Comparison of ENCODE assay signal across 18 mouse cellular contexts in the genomic region with DNA sequence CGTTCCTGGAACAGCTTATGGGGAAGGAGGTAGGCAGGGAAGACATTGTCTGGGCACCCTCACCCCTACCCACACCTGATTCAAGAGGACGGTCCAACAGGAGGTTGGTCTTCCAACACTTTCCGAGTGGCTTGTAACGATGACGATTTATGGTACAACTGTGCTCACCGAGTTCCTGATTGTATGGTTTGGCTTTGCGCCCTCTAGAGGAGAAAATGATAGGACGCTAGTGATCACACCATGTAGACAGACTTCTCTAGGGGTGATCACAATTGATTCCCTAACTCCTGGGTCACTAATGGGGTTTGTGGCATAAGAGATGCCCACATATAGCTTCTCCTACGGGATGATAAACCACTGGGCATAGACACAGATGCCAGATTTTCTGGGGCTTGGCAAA. TPM values are rescaled to one million over a fixed set of nuclear protein-coding genes. Genes with fewer than 3 reads are reported as not detected.
DNase-seq lines count a peak whose midpoint lies in the region; ATAC-seq and TF ChIP-seq lines count a peak whose summit lies in the region.
"Had no signal": no experiment of that assay in that cellular context is flagged by ENCODE, and none has a peak within 500 bp of the region (broad histone marks: within the 10 kb centered on the region; RNA-seq: fewer than 3 reads in every experiment).

No protein-coding gene starts in this region.

- H3K4me2 ChIP-seq in neural tube, embryonic 15.5 days, result no peak overlapping the region
- H3K4me2 ChIP-seq: kidney, embryonic 15.5 days had no signal

- in situ Hi-C loops in Patski (cut with MboI; ENCODE audit: low pct_unique_long_range_greater_than_20kb), result no loop called here

- no peak overlapping the region for H3K4me3 ChIP-seq in neural tube, embryonic 15.5 days (replicated peaks)
- H3K4me3 ChIP-seq: erythroblast, embryonic 14.5 days; heart, embryonic 10.5 days; kidney, embryonic 15.5 days; myocyte had no signal

- no peaks in the 10 kb centered on the region for H3K4me1 ChIP-seq in neural tube, embryonic 15.5 days
- H3K4me1 ChIP-seq: heart, embryonic 10.5 days; kidney, embryonic 15.5 days had no signal

- peak; percentile 28 for TF ChIP-seq CTCF in Patski (IDR thresholded peaks at IDR 0.05)

- POLR2A ChIA-PET in Patski (lab: Charles Lee), result no interaction called here

- peaks cover 7% of the 10 kb centered on the region for H3K27me3 ChIP-seq in Patski
- no peaks in the 10 kb centered on the region for H3K27me3 ChIP-seq in neural tube, embryonic 15.5 days (replicated peaks)
- H3K27me3 ChIP-seq: kidney, embryonic 15.5 days had no signal

- intact Hi-C loops in heart, postnatal 36 days (cut with DNase I), result no loop called here

- H3K9me3 ChIP-seq in neural tube, embryonic 15.5 days (replicated peaks), result no peaks in the 10 kb centered on the region
- H3K9me3 ChIP-seq: heart, embryonic 10.5 days; kidney, embryonic 15.5 days had no signal

- peak; percentile 27 for DNase-seq in heart, adult 11 months
- no peak for DNase-seq in heart, postnatal 36 days
- peak; percentile 19 for DNase-seq in lung, postnatal 36 days
- no peak for DNase-seq in lung, postnatal 10 days
- no peak for DNase-seq in Patski (ENCODE audit: low read depth, low spot score)
- no peak for DNase-seq in gastrocnemius, postnatal 4 days (ENCODE audit: low spot score in 2 of 2)
- DNase-seq: cerebellum, postnatal 14 days had no signal

- CTCF ChIA-PET in Patski (lab: Charles Lee), result interaction anchor here (0.9 kb wide), 1 partner anchor 13 kb away, joined by 3 read pairs; no protein-coding TSS in a partner anchor

- H3K27ac ChIP-seq in neural tube, embryonic 15.5 days (replicated peaks), result no peak overlapping the region
- H3K27ac ChIP-seq: heart, embryonic 10.5 days; kidney, embryonic 15.5 days; macrophage had no signal

- ATAC-seq in Patski, result no peak
- 0 out of 2 replicates have a peak, but pooled peaks have one; percentile 50 for ATAC-seq in megakaryocyte-erythroid progenitor cell, adult 5-6 weeks (replicated peaks; ENCODE audit: low FRiP score, low TSS enrichment, poor library complexity, severe bottlenecking)
- ATAC-seq in neural tube, embryonic 15.5 days (ENCODE audit: low FRiP score), result no peak

- 74% methylated on average over 9 of the region's 9 CpGs for WGBS in neural tube, embryonic 15.5 days

- H3K9ac ChIP-seq in neural tube, embryonic 15.5 days (replicated peaks), result no peak overlapping the region
- H3K9ac ChIP-seq: kidney, embryonic 15.5 days had no signal

- no peaks in the 10 kb centered on the region for H3K36me3 ChIP-seq in neural tube, embryonic 15.5 days
- H3K36me3 ChIP-seq: heart, embryonic 10.5 days; kidney, embryonic 15.5 days had no signal

RNA-seq across cellular contexts. Expression of a gene that starts 3.3 kb away (rescaled TPM):
- total RNA-seq in heart, postnatal 36 days (2021), result not detected
- polyA plus RNA-seq in Patski (2021), result not detected
- total RNA-seq in megakaryocyte-erythroid progenitor cell, adult 5-6 weeks (2014; fragmentation: Nextera tagmentation), result not detected in 2 replicates
- not detected in 2 replicates for total RNA-seq in megakaryocyte-erythroid progenitor cell, adult 5-6 weeks (2017)
- total RNA-seq in gastrocnemius, postnatal 4 days (2021), result not detected
- polyA plus RNA-seq in neural tube, embryonic 15.5 days (2015; fragmentation: Nextera tagmentation; extraction: Ambion mirVana), result not detected in 2 replicates
- total RNA-seq: hematopoietic stem cell, adult 5-6 weeks had no signal
- polyA plus RNA-seq: erythroblast, embryonic 14.5 days; frontal cortex, adult 2 months; heart, embryonic 10.5 days; kidney, embryonic 15.5 days; limb, embryonic 14.5 days; macrophage; myocyte; spleen, adult 2 months had no signal

RNA-seq across cellular contexts. Expression of a gene that starts 20.6 kb away (rescaled TPM):
- total RNA-seq in heart, postnatal 36 days (2021), result not detected
- polyA plus RNA-seq in Patski (2021), result not detected
- not detected in 2 replicates for total RNA-seq in megakaryocyte-erythroid progenitor cell, adult 5-6 weeks (2014; fragmentation: Nextera tagmentation)
- total RNA-seq in megakaryocyte-erythroid progenitor cell, adult 5-6 weeks (2017), result not detected in 2 replicates
- total RNA-seq in gastrocnemius, postnatal 4 days (2021), result not detected
- polyA plus RNA-seq in neural tube, embryonic 15.5 days (2015; fragmentation: Nextera tagmentation; extraction: Ambion mirVana), result not detected in 2 replicates
- total RNA-seq: hematopoietic stem cell, adult 5-6 weeks had no signal
- polyA plus RNA-seq: erythroblast, embryonic 14.5 days; frontal cortex, adult 2 months; heart, embryonic 10.5 days; kidney, embryonic 15.5 days; macrophage; myocyte; spleen, adult 2 months had no signal

RNA-seq across cellular contexts. Expression of a gene that starts 21.1 kb away (rescaled TPM):
- not detected for total RNA-seq in heart, postnatal 36 days (2021)
- polyA plus RNA-seq in Patski (2021), result not detected
- not detected in 2 replicates for total RNA-seq in megakaryocyte-erythroid progenitor cell, adult 5-6 weeks (2014; fragmentation: Nextera tagmentation)
- total RNA-seq in megakaryocyte-erythroid progenitor cell, adult 5-6 weeks (2017), result not detected in 2 replicates
- not detected for total RNA-seq in gastrocnemius, postnatal 4 days (2021)
- not detected in 2 replicates for polyA plus RNA-seq in neural tube, embryonic 15.5 days (2015; fragmentation: Nextera tagmentation; extraction: Ambion mirVana)
- total RNA-seq: hematopoietic stem cell, adult 5-6 weeks had no signal
- polyA plus RNA-seq: erythroblast, embryonic 14.5 days; frontal cortex, adult 2 months; heart, embryonic 10.5 days; kidney, embryonic 15.5 days; limb, embryonic 14.5 days; macrophage; myocyte; spleen, adult 2 months had no signal

RNA-seq across cellular contexts. Expression of a gene that starts 21.8 kb away (rescaled TPM):
- total RNA-seq in heart, postnatal 36 days (2021), result not detected
- polyA plus RNA-seq in Patski (2021), result not detected
- not detected in 2 replicates for total RNA-seq in megakaryocyte-erythroid progenitor cell, adult 5-6 weeks (2014; fragmentation: Nextera tagmentation)
- not detected in 2 replicates for total RNA-seq in megakaryocyte-erythroid progenitor cell, adult 5-6 weeks (2017)
- not detected for total RNA-seq in gastrocnemius, postnatal 4 days (2021)
- not detected in 2 replicates for polyA plus RNA-seq in neural tube, embryonic 15.5 days (2015; fragmentation: Nextera tagmentation; extraction: Ambion mirVana)
- total RNA-seq: hematopoietic stem cell, adult 5-6 weeks had no signal
- polyA plus RNA-seq: erythroblast, embryonic 14.5 days; frontal cortex, adult 2 months; heart, embryonic 10.5 days; kidney, embryonic 15.5 days; limb, embryonic 14.5 days; macrophage; myocyte; spleen, adult 2 months had no signal

RNA-seq across cellular contexts. Expression of a gene that starts 21.9 kb away (rescaled TPM):
- total RNA-seq in heart, postnatal 36 days (2021), result not detected
- polyA plus RNA-seq in Patski (2021), result not detected
- total RNA-seq in megakaryocyte-erythroid progenitor cell, adult 5-6 weeks (2014; fragmentation: Nextera tagmentation), result not detected in 2 replicates
- not detected in 2 replicates for total RNA-seq in megakaryocyte-erythroid progenitor cell, adult 5-6 weeks (2017)
- not detected for total RNA-seq in gastrocnemius, postnatal 4 days (2021)
- not detected in 2 replicates for polyA plus RNA-seq in neural tube, embryonic 15.5 days (2015; fragmentation: Nextera tagmentation; extraction: Ambion mirVana)
- total RNA-seq: hematopoietic stem cell, adult 5-6 weeks had no signal
- polyA plus RNA-seq: erythroblast, embryonic 14.5 days; frontal cortex, adult 2 months; heart, embryonic 10.5 days; kidney, embryonic 15.5 days; limb, embryonic 14.5 days; macrophage; myocyte; spleen, adult 2 months had no signal

Comparison
In these comparisons a context has a peak if more than half of its experiments do, and no peak if none do; other contexts are left out.
1. DNase-seq: peak in heart, adult 11 months (single experiment) and lung, postnatal 36 days (single experiment); none in heart, postnatal 36 days (0 of 2), lung, postnatal 10 days (single experiment), Patski (single experiment) and gastrocnemius, postnatal 4 days (0 of 2).